Mouse (Mus musculus) stomach, embryonic 14.5 days (tissue): ENCODE measurements around the gene Myo1f. TPM values are rescaled to one million over a fixed set of nuclear protein-coding genes. Genes with fewer than 3 reads are reported as not detected.
A peak's percentile ranks its signal among the peaks of the same experiment; 100 is the strongest.

Experiments used
- ATAC-seq: fragments of 200-750 bp; cut with Nextera tagmentation; 2 replicates; pipeline ENCODE4 v1.8.0; 2017; ENCODE audit warnings: low read depth, moderate TSS enrichment; ENCODE audit not compliant: insufficient number of reproducible peaks, insufficient read depth, low FRiP score
- H3K27ac ChIP-seq: fragments of 300-500 bp; sonication (generic); 2 replicates; pipeline ENCODE4 v1.5.1; 2014; ENCODE audit warnings: mild to moderate bottlenecking, low read length, moderate library complexity, mixed read lengths
- H3K27me3 ChIP-seq: fragments of 300-500 bp; sonication (generic); 2 replicates; pipeline ENCODE4 v1.6.1; 2014; ENCODE audit warnings: low read length, control low read depth, mixed read lengths; ENCODE audit not compliant: control insufficient read depth, insufficient read depth
- H3K36me3 ChIP-seq: fragments of 300-500 bp; sonication (generic); 2 replicates; pipeline ENCODE4 v1.6.1; 2014; ENCODE audit warnings: mild to moderate bottlenecking, control low read depth, low read length, moderate library complexity, mixed read lengths; ENCODE audit not compliant: control insufficient read depth, insufficient read depth
- H3K4me1 ChIP-seq: fragments of 300-500 bp; sonication (generic); 2 replicates; pipeline ENCODE4 v1.6.1; 2014; ENCODE audit warnings: low read length, control low read depth, mixed read lengths; ENCODE audit not compliant: control insufficient read depth, insufficient read depth
- H3K4me2 ChIP-seq: fragments of 300-500 bp; sonication (generic); replicated peaks from 2 replicates; pipeline ENCODE4 v1.6.1; 2014; ENCODE audit warnings: low read depth, low read length, control low read depth
- H3K4me3 ChIP-seq: fragments of 300-500 bp; sonication (generic); 2 replicates; pipeline ENCODE4 v1.5.1; 2014; ENCODE audit warnings: low read depth, low read length, control low read depth
- H3K9ac ChIP-seq: fragments of 300-500 bp; sonication (generic); replicated peaks from 2 replicates; pipeline ENCODE4 v1.6.1; 2014; ENCODE audit warnings: low read depth, mild to moderate bottlenecking, control low read depth, low read length, moderate library complexity, mixed read lengths
- H3K9me3 ChIP-seq: fragments of 300-500 bp; sonication (generic); 2 replicates; pipeline ENCODE4 v1.6.1; 2016; ENCODE audit warnings: low read depth, low read length, control low read depth; ENCODE audit not compliant: control insufficient read depth
- WGBS: fragments of 180-500 bp; shearing (Covaris S2); extraction: QIAGEN DNeasy Blood & Tissue Kit; methylation state at CpG from one replicate; pipeline ENCODE4 v1.1.7; 2014; 5-methylcytosine and 5-hydroxymethylcytosine counted together
- polyA plus RNA-seq: library from polyadenylated mRNA; unstranded; fragments of >200 nt; fragmentation: Nextera tagmentation; extraction: Ambion mirVana; gene quantifications from 2 replicates; pipeline ENCODE4 v1.2.1, GENCODE M21; 2014

Myo1f gene
- polyA plus RNA-seq, 1 experiment from 2014 or later: 3.5 TPM

DNA sequence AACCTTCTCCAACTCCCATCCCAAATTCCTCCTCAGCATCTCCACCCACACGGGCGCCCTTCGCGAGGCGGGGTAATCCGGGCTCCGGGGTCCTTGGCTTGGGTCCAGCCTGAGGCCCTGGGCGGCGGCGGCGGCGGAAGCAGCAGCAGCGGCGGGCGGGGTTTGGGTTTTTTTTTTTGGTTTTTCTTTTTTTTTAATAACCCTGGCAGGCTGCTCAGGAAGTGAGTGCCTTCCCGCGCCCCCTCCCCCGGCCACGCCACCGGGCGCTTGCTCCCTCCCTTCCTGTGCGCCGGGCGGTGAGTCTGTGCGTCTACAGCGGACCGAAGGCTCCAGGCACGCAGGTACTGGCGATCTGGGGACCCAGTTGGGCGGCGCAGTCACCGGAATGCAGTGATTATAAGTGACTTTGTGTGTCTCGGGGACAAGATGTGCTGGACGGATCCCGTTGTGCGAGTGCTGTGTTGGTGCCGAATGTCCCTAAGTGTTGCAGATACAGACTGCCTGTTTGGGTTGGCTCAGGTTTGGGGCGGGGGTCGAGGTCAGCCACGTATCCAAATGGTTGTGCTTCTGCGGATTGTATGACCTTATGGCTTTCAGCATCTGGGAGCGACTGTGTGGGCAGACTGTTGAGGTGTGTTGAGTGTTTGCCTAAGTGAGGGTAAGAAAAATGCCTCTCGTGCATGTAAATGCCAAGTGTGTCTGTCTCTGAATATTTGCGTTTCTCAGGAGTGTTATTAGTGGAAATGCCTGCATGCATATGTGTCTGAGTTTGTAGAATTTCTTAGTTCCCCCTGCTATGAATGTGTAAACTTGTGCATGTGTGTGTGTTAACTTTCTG is 31.4 kb upstream of the Myo1f start, which contains the start of gene Adamts10:
TSS of gene Adamts10 (plus strand) at position 287 of the 838 bp plus-strand sequence.
- H3K4me1 ChIP-seq: peaks cover 19% of the 10 kb centered on the region; the same call in 1 of the 2 replicates
- ATAC-seq: peak; percentile 72; the same call in 1 of the 2 replicates
- under 1% methylated on average over 44 of the region's 44 CpGs for WGBS
- H3K36me3 ChIP-seq: peaks cover 12% of the 10 kb centered on the region
- H3K4me2 ChIP-seq: peak within 1 kb of the TSS; percentile 78
- peak within 1 kb of the TSS; percentile 60 for H3K9ac ChIP-seq
- H3K9me3 ChIP-seq: no peaks in the 10 kb centered on the region
- peak within 1 kb of the TSS; percentile 57; the same call in 1 of the 2 replicates for H3K27ac ChIP-seq
- H3K4me3 ChIP-seq: peak within 1 kb of the TSS; percentile 46
- H3K27me3 ChIP-seq: no peaks in the 10 kb centered on the region

DNA sequence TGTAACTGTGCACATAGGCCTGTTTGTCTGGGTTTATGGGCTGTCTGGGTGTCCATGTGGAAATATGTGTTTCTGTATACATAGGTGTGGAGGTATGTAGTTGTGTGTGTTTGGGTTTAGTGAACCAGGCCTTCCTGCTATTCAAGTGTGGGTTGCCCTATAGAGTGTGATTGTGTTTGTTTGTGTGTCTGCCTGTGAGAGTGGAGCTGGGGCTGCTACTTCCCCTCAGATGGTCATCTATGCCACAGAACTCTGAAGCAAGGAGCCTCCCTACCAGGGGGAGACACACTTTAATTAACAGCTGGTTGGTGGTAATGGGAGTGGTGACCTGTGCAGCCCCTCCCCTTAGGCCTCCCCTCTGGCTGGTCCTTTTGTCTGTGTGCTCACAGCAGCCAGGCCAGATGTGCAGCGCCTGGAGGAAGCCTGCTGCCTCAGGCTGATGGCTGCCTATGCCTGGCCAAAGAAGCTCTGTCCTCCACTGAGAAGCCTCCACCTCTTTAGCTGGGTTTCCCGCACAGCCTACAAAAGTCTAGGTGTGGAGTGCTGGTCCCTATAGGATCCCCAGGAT is 30.6 kb upstream of the Myo1f start:
- 0% methylated on average over 2 of the region's 2 CpGs for WGBS

DNA sequence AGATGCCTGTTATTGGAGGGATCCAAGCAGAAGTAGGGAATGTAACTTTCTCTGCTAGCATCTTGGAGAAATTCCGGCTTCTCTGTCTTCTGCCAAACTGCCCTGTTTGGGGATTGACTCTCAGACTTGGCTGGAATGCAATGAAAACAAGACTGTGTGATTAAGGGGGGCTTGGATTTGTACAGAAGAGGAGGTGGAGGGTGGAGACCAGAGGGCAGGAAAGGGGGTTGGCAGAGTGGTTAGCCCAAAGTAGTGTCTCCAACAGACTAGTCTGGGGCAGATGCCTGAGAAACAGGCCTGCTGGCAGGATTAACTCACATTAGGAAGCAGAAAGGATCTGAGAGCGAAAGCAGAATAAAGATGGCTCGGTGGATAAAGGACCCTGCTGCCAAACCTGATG is 29.0 kb upstream of the Myo1f start:
- Histone ChIP-seq H3K4me2 (no peak overlapping the region), H3K9ac (no peak overlapping the region), H3K27me3 (no peaks in the 10 kb centered on the region), H3K27ac (no peak overlapping the region), H3K4me1 (peaks cover 19% of the 10 kb centered on the region; the same call in 1 of the 2 replicates), H3K4me3 (no peak overlapping the region), H3K9me3 (no peaks in the 10 kb centered on the region), H3K36me3 (peaks cover 34% of the 10 kb centered on the region)
- WGBS: 62% methylated on average over 3 of the region's 3 CpGs
- ATAC-seq: no peak

More for the DNA sequence above, 30.6 kb upstream of the Myo1f start:
- Histone ChIP-seq H3K27me3 (no peaks in the 10 kb centered on the region), H3K36me3 (peaks cover 19% of the 10 kb centered on the region), H3K9ac (peak overlapping the region; percentile 60), H3K9me3 (no peaks in the 10 kb centered on the region), H3K4me3 (peak overlapping the region; percentile 46), H3K27ac (peak overlapping the region; percentile 57; the same call in 1 of the 2 replicates), H3K4me2 (peak overlapping the region; percentile 78), H3K4me1 (peaks cover 19% of the 10 kb centered on the region; the same call in 1 of the 2 replicates)
- no peak for ATAC-seq

DNA sequence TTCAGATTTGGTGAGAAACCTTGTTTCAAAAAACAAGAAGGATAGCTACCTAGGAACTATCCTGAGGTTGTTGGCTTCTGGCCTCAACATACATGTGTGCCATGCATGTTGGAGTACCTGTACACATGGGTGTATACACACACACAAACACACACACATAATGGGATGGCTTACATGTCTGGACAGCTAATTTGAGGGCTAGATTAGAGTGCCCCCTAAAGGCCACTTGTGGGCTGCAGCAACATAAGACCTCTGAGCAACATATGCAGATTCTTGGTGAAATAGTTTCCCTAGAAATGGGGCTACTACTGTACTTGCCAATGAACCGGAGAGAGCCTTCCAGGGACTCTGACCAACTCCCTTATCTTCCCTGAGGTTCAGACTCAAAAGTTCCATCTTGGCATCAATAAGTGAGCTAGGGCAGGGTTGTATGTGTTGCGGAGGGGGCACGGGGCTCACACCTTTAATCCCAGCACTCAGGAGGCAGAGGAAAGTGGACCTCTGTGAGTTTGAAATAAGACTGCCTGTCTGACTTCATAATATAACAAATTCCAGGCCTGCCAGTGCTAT is 16.3 kb upstream of the Myo1f start:
- H3K27me3 ChIP-seq: no peaks in the 10 kb centered on the region
- H3K4me1 ChIP-seq: no peaks in the 10 kb centered on the region
- no peak overlapping the region for H3K9ac ChIP-seq
- H3K9me3 ChIP-seq: no peaks in the 10 kb centered on the region
- peaks cover 39% of the 10 kb centered on the region for H3K36me3 ChIP-seq
- H3K27ac ChIP-seq: no peak overlapping the region
- 91% methylated on average over 3 of the region's 3 CpGs for WGBS
- no peak overlapping the region for H3K4me3 ChIP-seq
- no peak overlapping the region for H3K4me2 ChIP-seq
- peak; percentile 37; the same call in 1 of the 2 replicates for ATAC-seq

DNA sequence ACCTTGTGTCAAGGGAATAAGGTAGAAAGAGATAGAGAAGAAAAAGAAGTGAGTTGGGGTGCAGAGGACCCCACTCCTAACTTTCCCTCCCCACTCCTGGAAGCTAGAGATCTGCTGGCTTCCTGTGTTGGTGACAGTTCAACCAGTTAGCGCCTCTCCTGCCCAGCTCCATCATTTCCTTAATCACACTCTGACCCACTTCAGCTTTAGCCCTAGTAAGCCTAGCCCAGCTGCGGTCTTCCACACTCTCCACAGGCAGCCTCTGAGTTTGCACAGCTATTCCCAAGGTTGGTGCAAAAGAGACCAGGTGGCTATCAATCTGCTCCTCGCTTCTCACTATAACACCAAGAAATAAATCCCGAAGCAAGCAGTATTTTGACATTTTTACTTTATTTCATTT is 15.6 kb upstream of the Myo1f start:
- no peaks in the 10 kb centered on the region for H3K9me3 ChIP-seq
- H3K4me2 ChIP-seq: no peak overlapping the region
- H3K4me1 ChIP-seq: no peaks in the 10 kb centered on the region
- H3K27ac ChIP-seq: no peak overlapping the region
- peaks cover 35% of the 10 kb centered on the region for H3K36me3 ChIP-seq
- WGBS: 90% methylated on average over 4 of the region's 4 CpGs
- ATAC-seq: no peak
- no peak overlapping the region for H3K4me3 ChIP-seq
- no peaks in the 10 kb centered on the region for H3K27me3 ChIP-seq
- no peak overlapping the region for H3K9ac ChIP-seq

DNA sequence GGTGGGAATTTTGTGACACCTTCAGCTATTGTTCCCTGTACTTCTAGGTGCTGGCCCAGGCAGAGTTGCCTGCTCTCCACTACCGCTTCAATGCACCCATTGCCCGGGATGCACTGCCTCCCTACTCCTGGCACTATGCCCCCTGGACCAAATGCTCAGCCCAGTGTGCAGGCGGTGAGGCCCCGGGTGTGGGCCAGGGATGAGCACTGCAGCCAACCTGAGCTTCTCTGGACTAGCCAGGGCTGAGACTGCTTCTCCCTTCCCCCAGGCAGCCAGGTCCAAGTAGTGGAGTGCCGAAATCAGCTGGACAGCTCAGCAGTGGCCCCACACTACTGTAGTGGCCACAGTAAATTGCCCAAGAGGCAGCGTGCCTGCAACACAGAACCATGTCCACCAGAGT is 6.3 kb upstream of the Myo1f start:
- no peak overlapping the region for H3K27ac ChIP-seq
- H3K4me2 ChIP-seq: no peak overlapping the region
- H3K4me3 ChIP-seq: no peak overlapping the region
- H3K9ac ChIP-seq: no peak overlapping the region
- H3K27me3 ChIP-seq: no peaks in the 10 kb centered on the region
- peaks cover 27% of the 10 kb centered on the region for H3K36me3 ChIP-seq
- no peak for ATAC-seq
- WGBS: 94% methylated on average over 6 of the region's 6 CpGs
- no peaks in the 10 kb centered on the region for H3K4me1 ChIP-seq
- no peaks in the 10 kb centered on the region for H3K9me3 ChIP-seq

DNA sequence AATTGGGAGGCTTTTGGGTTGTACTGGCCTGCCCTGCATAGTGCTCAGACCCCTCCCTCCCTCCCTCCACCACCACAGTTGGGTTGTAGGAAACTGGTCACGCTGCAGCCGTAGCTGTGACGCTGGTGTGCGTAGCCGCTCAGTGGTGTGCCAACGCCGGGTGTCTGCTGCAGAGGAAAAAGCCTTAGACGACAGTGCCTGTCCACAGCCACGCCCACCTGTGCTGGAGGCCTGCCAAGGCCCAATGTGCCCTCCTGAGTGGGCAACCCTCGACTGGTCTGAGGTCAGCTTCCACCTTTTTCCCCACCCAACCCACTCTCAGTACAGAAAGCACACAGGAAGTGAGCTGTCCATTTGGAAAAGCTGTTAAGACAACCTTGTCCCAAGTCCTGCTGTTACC is 5.1 kb upstream of the Myo1f start:
- Histone ChIP-seq H3K4me3 (no peak overlapping the region), H3K4me2 (no peak overlapping the region), H3K27ac (no peak overlapping the region), H3K27me3 (no peaks in the 10 kb centered on the region), H3K4me1 (no peaks in the 10 kb centered on the region), H3K9me3 (no peaks in the 10 kb centered on the region), H3K9ac (no peak overlapping the region), H3K36me3 (peaks cover 27% of the 10 kb centered on the region)
- ATAC-seq: no peak
- 83% methylated on average over 10 of the region's 10 CpGs for WGBS

DNA sequence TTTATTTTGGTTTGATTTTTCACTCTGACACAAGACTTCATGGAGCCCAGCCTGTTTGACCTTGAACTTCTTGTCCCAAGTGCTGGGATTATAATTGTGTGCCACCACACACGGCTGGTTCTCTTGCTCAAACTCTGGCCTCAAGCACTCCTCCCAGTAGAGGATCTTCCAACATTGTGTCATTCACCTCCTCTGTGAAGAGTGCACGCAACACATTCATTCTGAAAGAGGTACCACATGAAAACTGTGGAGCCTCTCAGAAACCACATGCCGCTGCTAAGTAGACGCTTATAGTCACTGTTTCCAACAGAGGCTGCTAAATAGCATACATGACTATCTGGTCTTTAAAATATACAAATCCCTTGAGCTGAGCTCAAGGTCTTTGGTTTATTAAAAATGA is 3.4 kb upstream of the Myo1f start:
- 93% methylated on average over 4 of the region's 4 CpGs for WGBS
- Histone ChIP-seq H3K4me3 (no peak overlapping the region), H3K9ac (no peak overlapping the region), H3K4me1 (no peaks in the 10 kb centered on the region), H3K36me3 (peaks cover 27% of the 10 kb centered on the region), H3K27me3 (no peaks in the 10 kb centered on the region), H3K9me3 (no peaks in the 10 kb centered on the region), H3K27ac (no peak overlapping the region), H3K4me2 (no peak overlapping the region)
- ATAC-seq: no peak
